Mouse (Mus musculus): Measurements from ENCODE around the gene Tmem260.

DNA sequence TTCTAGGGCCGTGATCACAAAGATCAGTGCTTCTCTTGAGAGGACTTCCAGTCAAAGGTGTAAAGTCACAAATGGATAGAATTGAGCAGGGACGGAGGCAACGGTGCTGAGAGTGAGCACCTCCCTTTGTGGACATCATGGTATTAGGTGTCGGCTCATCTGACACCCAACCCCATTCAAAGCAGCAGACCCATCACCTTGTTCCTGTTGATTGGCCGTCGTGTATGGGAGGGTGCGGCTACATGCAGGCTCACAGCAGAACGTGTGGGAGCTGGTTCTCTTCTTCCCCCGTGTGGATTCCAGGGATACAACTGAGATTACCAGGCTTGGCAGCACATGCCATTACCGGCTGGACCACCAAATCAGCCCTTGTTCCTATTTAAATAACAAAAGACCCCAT is 84.7 kb downstream of the Tmem260 start:
- TF ChIP-seq CTCF (IDR thresholded peaks at IDR 0.05; ENCODE audit: low read depth): no peak
- TF ChIP-seq EP300 (IDR thresholded peaks at IDR 0.05; ENCODE audit: low read depth): no peak

Data from heart, postnatal 0 days (tissue).